8 mouse cellular contexts compared by ENCODE assay signal in the genomic region with DNA sequence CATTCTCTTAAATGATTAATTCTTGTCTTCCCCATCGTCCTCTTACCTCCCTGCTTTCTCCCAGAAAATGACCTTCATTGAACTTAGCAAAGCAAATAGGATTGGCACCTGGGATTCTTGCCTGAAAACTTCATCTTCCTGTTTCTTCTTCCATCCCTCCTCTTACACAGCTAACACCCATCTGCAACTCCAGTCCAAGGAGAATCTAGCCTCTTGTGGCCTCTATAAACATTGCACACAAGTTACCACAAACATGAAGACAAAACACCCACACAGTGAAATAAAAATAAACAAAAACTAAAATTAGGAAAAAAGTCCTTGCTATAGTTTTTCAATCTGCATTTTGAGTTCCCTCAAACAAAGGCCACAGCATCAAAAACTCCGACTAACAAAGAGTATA. TPM values are rescaled to one million over a fixed set of nuclear protein-coding genes. Genes with fewer than 3 reads are reported as not detected.
DNase-seq lines count a peak whose midpoint lies in the region; ATAC-seq lines count a peak whose summit lies in the region.

No protein-coding gene starts in this region.

- no peak for DNase-seq in heart, adult 8-10 months (ENCODE audit: low spot score)
- peak; percentile 66 for DNase-seq in NIH3T3 (ENCODE audit: low read depth)
- DNase-seq in hindbrain, embryonic 11.5 days (ENCODE audit: low spot score) = no peak
- DNase-seq in midbrain, embryonic 10.5 days (ENCODE audit: low spot score) = no peak
- DNase-seq in cerebellum, adult 8-10 months = no peak
- DNase-seq in thymus, postnatal 25 days = no peak
- no peak for DNase-seq in ovary, postnatal 10 days (ENCODE audit: low spot score)

- WGBS in heart, embryonic 14.5 days = 62% methylated on average over 2 of the region's 2 CpGs
- WGBS in hindbrain, embryonic 11.5 days = 47% methylated on average over 2 of the region's 2 CpGs
- WGBS in midbrain, embryonic 10.5 days = 74% methylated on average over 2 of the region's 2 CpGs

- peaks cover 17% of the 10 kb centered on the region for H3K36me3 ChIP-seq in heart, embryonic 14.5 days (ENCODE audit: control insufficient read depth, insufficient read depth, low read length)
- no peaks in the 10 kb centered on the region for H3K36me3 ChIP-seq in hindbrain, embryonic 11.5 days (ENCODE audit: control insufficient read depth, insufficient read depth, low read length)
- peaks cover 32% of the 10 kb centered on the region for H3K36me3 ChIP-seq in midbrain, embryonic 10.5 days

- no peaks in the 10 kb centered on the region for H3K9me3 ChIP-seq in heart, embryonic 14.5 days (ENCODE audit: control insufficient read depth, low read length)
- no peaks in the 10 kb centered on the region for H3K9me3 ChIP-seq in hindbrain, embryonic 11.5 days (ENCODE audit: control insufficient read depth, low read length)
- H3K9me3 ChIP-seq in midbrain, embryonic 10.5 days (replicated peaks) = no peaks in the 10 kb centered on the region

- 0 out of 4 replicates have a peak overlapping the region, but pooled peaks of 1 of the 2 experiments have one; percentile 98 for H3K27ac ChIP-seq in heart, embryonic 14.5 days (replicated peaks in 1 of 2; ENCODE audit: control insufficient read depth in 1 of 2, insufficient read depth in 1 of 2, low read depth in 2 of 2, low read length in 2 of 2)
- H3K27ac ChIP-seq in hindbrain, embryonic 11.5 days (ENCODE audit: low read depth, low read length) = no peak overlapping the region
- H3K27ac ChIP-seq in midbrain, embryonic 10.5 days (replicated peaks) = peak overlapping the region; percentile 99; the same call in 1 of the 2 replicates

- H3K4me2 ChIP-seq in heart, embryonic 14.5 days (ENCODE audit: low read length) = peak overlapping the region; percentile 91
- peak overlapping the region; percentile 57 for H3K4me2 ChIP-seq in hindbrain, embryonic 11.5 days (replicated peaks; ENCODE audit: low read depth, low read length)

- H3K27me3 ChIP-seq in heart, embryonic 14.5 days (ENCODE audit: control insufficient read depth, insufficient read depth, low read length) = no peaks in the 10 kb centered on the region
- no peaks in the 10 kb centered on the region for H3K27me3 ChIP-seq in hindbrain, embryonic 11.5 days (ENCODE audit: control insufficient read depth, insufficient read depth, low read length)
- no peaks in the 10 kb centered on the region for H3K27me3 ChIP-seq in midbrain, embryonic 10.5 days (ENCODE audit: low read depth, poor library complexity, severe bottlenecking)

- no peak for ATAC-seq in heart, embryonic 14.5 days (ENCODE audit: insufficient number of reproducible peaks, insufficient read depth, low FRiP score, low read depth)
- no peak for ATAC-seq in hindbrain, embryonic 11.5 days (ENCODE audit: low FRiP score)

- H3K9ac ChIP-seq in heart, embryonic 14.5 days (ENCODE audit: low read length) = peak overlapping the region; percentile 84
- peak overlapping the region; percentile 82; the same call in 1 of the 2 replicates for H3K9ac ChIP-seq in hindbrain, embryonic 11.5 days (ENCODE audit: low read depth, low read length)

- H3K4me3 ChIP-seq in heart, embryonic 14.5 days (ENCODE audit: control insufficient read depth in 1 of 2, insufficient read depth in 1 of 2, low read depth in 1 of 2, low read length in 2 of 2) = peak overlapping the region in 1 of 2 experiments; percentile 86; a peak in 2 of 4 replicates
- peak overlapping the region; percentile 79 for H3K4me3 ChIP-seq in hindbrain, embryonic 11.5 days (ENCODE audit: low read depth, low read length)
- H3K4me3 ChIP-seq in midbrain, embryonic 10.5 days = peak overlapping the region; percentile 76

- H3K4me1 ChIP-seq in heart, embryonic 14.5 days (ENCODE audit: control insufficient read depth in 2 of 2, insufficient read depth in 2 of 2, low read length in 2 of 2) = peaks cover 3 to 32% of the 10 kb centered on the region in 2 experiments
- H3K4me1 ChIP-seq in hindbrain, embryonic 11.5 days (replicated peaks; ENCODE audit: control insufficient read depth, insufficient read depth, low read length) = no peaks in the 10 kb centered on the region
- peaks cover 37% of the 10 kb centered on the region for H3K4me1 ChIP-seq in midbrain, embryonic 10.5 days

RNA-seq across cellular contexts. Expression of a gene that starts 2.1 kb away (rescaled TPM):
- 190 and 225 TPM in 2 replicates for polyA plus RNA-seq in heart, embryonic 14.5 days (2014; fragmentation: Nextera tagmentation; extraction: Ambion mirVana)
- total RNA-seq in heart, adult 8-10 months (2022) = 100 to 1,000 TPM; 393 to 413 (median 400) TPM
- 104 and 164 TPM in 2 replicates for polyA plus RNA-seq in hindbrain, embryonic 11.5 days (2014; fragmentation: Nextera tagmentation; extraction: Ambion mirVana)
- 144 and 174 TPM in 2 replicates for polyA plus RNA-seq in midbrain, embryonic 10.5 days (2016; fragmentation: Nextera tagmentation; extraction: Ambion mirVana)

RNA-seq across cellular contexts. Expression of a gene that starts 24.1 kb away (rescaled TPM):
- 0.07 TPM in 1 of 2 replicates, not detected in the other for polyA plus RNA-seq in heart, embryonic 14.5 days (2014; fragmentation: Nextera tagmentation; extraction: Ambion mirVana)
- total RNA-seq in heart, adult 8-10 months (2022) = not detected
- 1.2 and 1.6 TPM in 2 replicates for polyA plus RNA-seq in hindbrain, embryonic 11.5 days (2014; fragmentation: Nextera tagmentation; extraction: Ambion mirVana)
- 2.7 and 4.7 TPM in 2 replicates for polyA plus RNA-seq in midbrain, embryonic 10.5 days (2016; fragmentation: Nextera tagmentation; extraction: Ambion mirVana)

RNA-seq across cellular contexts. Expression of a gene that starts 50.1 kb away (rescaled TPM):
- 12.8 and 14.4 TPM in 2 replicates for polyA plus RNA-seq in heart, embryonic 14.5 days (2014; fragmentation: Nextera tagmentation; extraction: Ambion mirVana)
- total RNA-seq in heart, adult 8-10 months (2022) = 10 to 100 TPM; 10.8 to 12.8 (median 11.6) TPM
- polyA plus RNA-seq in hindbrain, embryonic 11.5 days (2014; fragmentation: Nextera tagmentation; extraction: Ambion mirVana) = 22.8 and 24.2 TPM in 2 replicates
- polyA plus RNA-seq in midbrain, embryonic 10.5 days (2016; fragmentation: Nextera tagmentation; extraction: Ambion mirVana) = 24.7 and 26.8 TPM in 2 replicates
